ENCODE assay signal across 8 mouse cellular contexts in genomic region chr9:121937944-121938355, GRCm38 (mm10). TPM values are rescaled to one million over a fixed set of nuclear protein-coding genes. Genes with fewer than 3 reads are reported as not detected.
A peak's percentile ranks its signal among the peaks of the same experiment; 100 is the strongest.
DNase-seq lines count a peak whose midpoint lies in the region; ATAC-seq and TF ChIP-seq lines count a peak whose summit lies in the region.

No protein-coding gene starts in this region.

- peak; percentile 44 for DNase-seq in kidney, postnatal 0 days (ENCODE audit: low spot score)
- DNase-seq in kidney, postnatal 25 days = no peak
- DNase-seq in c-Kit-positive CD71-positive TER-119-negative erythroid progenitor cells, embryonic 14.5 days (ENCODE audit: low read depth) = peak; percentile 54
- DNase-seq in testis, postnatal 14 days (ENCODE audit: low spot score) = peak; percentile 44
- no peak for DNase-seq in spleen, postnatal 10 days (ENCODE audit: low spot score in 2 of 2)
- DNase-seq in adrenal gland, adult 8-10 months = no peak

- no peaks in the 10 kb centered on the region for H3K27me3 ChIP-seq in kidney, postnatal 0 days (ENCODE audit: insufficient read depth, low read length)
- H3K27me3 ChIP-seq in forebrain, embryonic 16.5 days (replicated peaks; ENCODE audit: control insufficient read depth, insufficient read depth, low read length) = no peaks in the 10 kb centered on the region
- H3K27me3 ChIP-seq in liver, embryonic 15.5 days = no peaks in the 10 kb centered on the region

- 52% methylated on average over 21 of the region's 21 CpGs for WGBS in kidney, postnatal 0 days
- WGBS in forebrain, embryonic 16.5 days = 55% methylated on average over 21 of the region's 21 CpGs
- WGBS in liver, embryonic 15.5 days (ENCODE audit: insufficient replicate concordance) = 45% methylated on average over 21 of the region's 21 CpGs

- H3K9ac ChIP-seq in kidney, postnatal 0 days (ENCODE audit: low read depth, low read length) = 0 out of 2 replicates have a peak overlapping the region, but pooled peaks have one; percentile 23
- H3K9ac ChIP-seq in forebrain, embryonic 16.5 days (replicated peaks; ENCODE audit: low read depth, low read length) = peak overlapping the region; percentile 53
- peak overlapping the region; percentile 35; the same call in 1 of the 2 replicates for H3K9ac ChIP-seq in liver, embryonic 15.5 days

- peak; percentile 36 for ATAC-seq in kidney, postnatal 0 days (replicated peaks; ENCODE audit: low FRiP score, low read depth)
- peak; percentile 86 for ATAC-seq in forebrain, embryonic 16.5 days
- ATAC-seq in liver, embryonic 15.5 days (ENCODE audit: insufficient read depth) = peak; percentile 52

- H3K4me2 ChIP-seq in kidney, postnatal 0 days (ENCODE audit: low read length) = peak overlapping the region; percentile 51
- H3K4me2 ChIP-seq in forebrain, embryonic 16.5 days (ENCODE audit: low read length) = peak overlapping the region; percentile 55
- H3K4me2 ChIP-seq in liver, embryonic 15.5 days = peak overlapping the region; percentile 57

- peak overlapping the region; percentile 34 for H3K4me3 ChIP-seq in kidney, postnatal 0 days (replicated peaks; ENCODE audit: low read depth, low read length)
- peak overlapping the region; percentile 52 for H3K4me3 ChIP-seq in forebrain, embryonic 16.5 days (replicated peaks; ENCODE audit: low read length)
- peak overlapping the region; percentile 50 for H3K4me3 ChIP-seq in liver, embryonic 15.5 days (replicated peaks)

- TF ChIP-seq CTCF in kidney, postnatal 0 days (IDR thresholded peaks at IDR 0.05; ENCODE audit: low read depth) = no peak

- H3K4me1 ChIP-seq in kidney, postnatal 0 days (replicated peaks; ENCODE audit: insufficient read depth, low read length) = no peaks in the 10 kb centered on the region
- no peaks in the 10 kb centered on the region for H3K4me1 ChIP-seq in forebrain, embryonic 16.5 days (replicated peaks; ENCODE audit: control insufficient read depth, insufficient read depth, low read length)
- H3K4me1 ChIP-seq in liver, embryonic 15.5 days (replicated peaks) = peaks cover 3% of the 10 kb centered on the region; the same call in 1 of the 2 replicates

- H3K27ac ChIP-seq in kidney, postnatal 0 days = no peak overlapping the region
- H3K27ac ChIP-seq in forebrain, embryonic 16.5 days (ENCODE audit: low read length) = peak overlapping the region; percentile 11; the same call in 1 of the 2 replicates
- H3K27ac ChIP-seq in liver, embryonic 15.5 days (replicated peaks) = no peak overlapping the region

- H3K36me3 ChIP-seq in kidney, postnatal 0 days (ENCODE audit: insufficient read depth, low read length) = no peaks in the 10 kb centered on the region
- no peaks in the 10 kb centered on the region for H3K36me3 ChIP-seq in forebrain, embryonic 16.5 days (ENCODE audit: control insufficient read depth, insufficient read depth)
- H3K36me3 ChIP-seq in liver, embryonic 15.5 days (replicated peaks) = no peaks in the 10 kb centered on the region

- no peaks in the 10 kb centered on the region for H3K9me3 ChIP-seq in kidney, postnatal 0 days (replicated peaks; ENCODE audit: low read length)
- no peaks in the 10 kb centered on the region for H3K9me3 ChIP-seq in forebrain, embryonic 16.5 days (ENCODE audit: control insufficient read depth, low read length)
- H3K9me3 ChIP-seq in liver, embryonic 15.5 days (replicated peaks) = no peaks in the 10 kb centered on the region

RNA-seq across cellular contexts. Expression of gene Fam198a, which starts 12.8 kb away (rescaled TPM):
- polyA plus RNA-seq in kidney, postnatal 0 days (2015; fragmentation: Nextera tagmentation; extraction: Ambion mirVana) = 0.37 and 0.50 TPM in 2 replicates
- polyA plus RNA-seq in forebrain, embryonic 16.5 days (2015; fragmentation: Nextera tagmentation; extraction: Ambion mirVana) = 1.6 and 1.8 TPM in 2 replicates
- polyA plus RNA-seq in liver, embryonic 15.5 days (2015; fragmentation: Nextera tagmentation; extraction: Ambion mirVana) = 0.24 and 0.55 TPM in 2 replicates
- total RNA-seq in adrenal gland, adult 8-10 months (2022) = 1 to 10 TPM; 1.8 to 2.7 (median 2.3) TPM

RNA-seq across cellular contexts. Expression of gene Cyp8b1, which starts 21.8 kb away (rescaled TPM):
- polyA plus RNA-seq in kidney, postnatal 0 days (2015; fragmentation: Nextera tagmentation; extraction: Ambion mirVana) = not detected in 2 replicates
- polyA plus RNA-seq in forebrain, embryonic 16.5 days (2015; fragmentation: Nextera tagmentation; extraction: Ambion mirVana) = not detected in 2 replicates
- 4.4 and 9.5 TPM in 2 replicates for polyA plus RNA-seq in liver, embryonic 15.5 days (2015; fragmentation: Nextera tagmentation; extraction: Ambion mirVana)
- total RNA-seq in adrenal gland, adult 8-10 months (2022) = under 1 TPM; 0.54 to 0.84 (median 0.72) TPM

RNA-seq across cellular contexts. Expression of gene Ackr2, which starts 39.8 kb away (rescaled TPM):
- 0.79 and 0.97 TPM in 2 replicates for polyA plus RNA-seq in kidney, postnatal 0 days (2015; fragmentation: Nextera tagmentation; extraction: Ambion mirVana)
- 2.6 and 3.0 TPM in 2 replicates for polyA plus RNA-seq in forebrain, embryonic 16.5 days (2015; fragmentation: Nextera tagmentation; extraction: Ambion mirVana)
- polyA plus RNA-seq in liver, embryonic 15.5 days (2015; fragmentation: Nextera tagmentation; extraction: Ambion mirVana) = 0.45 and 0.53 TPM in 2 replicates
- 1 to 10 TPM in 1 of 4 experiments, under 1 TPM in 3; 0.77 to 2.1 (median 0.88) TPM for total RNA-seq in adrenal gland, adult 8-10 months (2022)

RNA-seq across cellular contexts. Expression of gene Pomgnt2, which starts 59.0 kb away (rescaled TPM):
- polyA plus RNA-seq in kidney, postnatal 0 days (2015; fragmentation: Nextera tagmentation; extraction: Ambion mirVana) = 12.6 and 13.0 TPM in 2 replicates
- 28.3 and 32.5 TPM in 2 replicates for polyA plus RNA-seq in forebrain, embryonic 16.5 days (2015; fragmentation: Nextera tagmentation; extraction: Ambion mirVana)
- polyA plus RNA-seq in liver, embryonic 15.5 days (2015; fragmentation: Nextera tagmentation; extraction: Ambion mirVana) = 2.9 and 4.2 TPM in 2 replicates
- 10 to 100 TPM; 21.3 to 31.3 (median 28.5) TPM for total RNA-seq in adrenal gland, adult 8-10 months (2022)

Comparison
In these comparisons a context has a peak if more than half of its experiments do, and no peak if none do; other contexts are left out.
1. DNase-seq: peak in kidney, postnatal 0 days (single experiment), c-Kit-positive CD71-positive TER-119-negative erythroid progenitor cells, embryonic 14.5 days (single experiment) and testis, postnatal 14 days (single experiment); none in kidney, postnatal 25 days (0 of 2), spleen, postnatal 10 days (0 of 2) and adrenal gland, adult 8-10 months (single experiment).
2. ATAC-seq: peak in every context shown above with its lines; median percentile 86 in forebrain, embryonic 16.5 days; 52 in liver, embryonic 15.5 days; 36 in kidney, postnatal 0 days.
3. Peak in every context shown above with its lines, with median percentiles within 50 percentile points of each other: H3K4me2 ChIP-seq, H3K4me3 ChIP-seq and H3K9ac ChIP-seq.